Mouse (Mus musculus) MEL (cell line): ENCODE results near the gene Ppif. TPM values are rescaled to one million over a fixed set of nuclear protein-coding genes. Genes with fewer than 3 reads are reported as not detected.

ENCODE experiments used
- DNase-seq: peaks from one replicate; pipeline ENCODE4 v3.0.0; 2011; ENCODE audit warnings: low read depth, low spot score
- H3K27ac ChIP-seq: 2 replicates; pipeline ENCODE4 v1.5.1; 2012; ENCODE audit warnings: low read depth, mild to moderate bottlenecking, control low read depth, low read length, moderate library complexity; ENCODE audit not compliant: control insufficient read depth
- H3K27me3 ChIP-seq, 2 experiments: fragments of 150-350 bp in 1 of 2; sonication (generic) in 1 of 2; 2 replicates each; pipeline ENCODE4 v1.6.1; 2012; ENCODE audit warnings: low read length in 2 of 2, mild to moderate bottlenecking in 2 of 2, improper control_type of control experiment in 1 of 2, moderate library complexity in 1 of 2; ENCODE audit not compliant: insufficient read depth in 2 of 2, control insufficient read depth in 1 of 2
- H3K36me3 ChIP-seq, 2 experiments: 2 replicates each; pipeline ENCODE4 v1.6.1; 2012 to 2014; ENCODE audit warnings: low read length in 2 of 2, improper control_type of control experiment in 1 of 2, inconsistent platforms in 1 of 2, mild to moderate bottlenecking in 1 of 2; ENCODE audit not compliant: insufficient read depth in 2 of 2, control insufficient read depth in 1 of 2
- H3K4me1 ChIP-seq, 2 experiments: fragments of 150-350 bp in 1 of 2; sonication (generic) in 1 of 2; 2 replicates each; pipeline ENCODE4 v1.6.1; 2012; ENCODE audit warnings: low read length in 2 of 2, improper control_type of control experiment in 1 of 2, mild to moderate bottlenecking in 1 of 2; ENCODE audit not compliant: insufficient read depth in 2 of 2, control insufficient read depth in 1 of 2
- H3K4me3 ChIP-seq, 2 experiments: fragments of 150-350 bp in 1 of 2; sonication (generic) in 1 of 2; 2 replicates each; pipeline ENCODE4 v1.5.1; 2012; ENCODE audit warnings: low read depth in 2 of 2, low read length in 2 of 2, mild to moderate bottlenecking in 2 of 2, moderate library complexity in 2 of 2, control low read depth in 1 of 2, improper control_type of control experiment in 1 of 2; ENCODE audit not compliant: control insufficient read depth in 1 of 2, insufficient read depth in 1 of 2
- H3K79me2 ChIP-seq: 2 replicates; pipeline ENCODE4 v1.6.1; 2012; ENCODE audit warnings: mild to moderate bottlenecking, low read length, moderate library complexity; ENCODE audit not compliant: control insufficient read depth, poor library complexity, insufficient read depth
- H3K9ac ChIP-seq: 2 replicates; pipeline ENCODE4 v1.6.1; 2012; ENCODE audit warnings: low read depth, mild to moderate bottlenecking, control low read depth, low read length, moderate library complexity; ENCODE audit not compliant: control insufficient read depth, poor library complexity, severe bottlenecking
- H3K9me3 ChIP-seq: fragments of 150-350 bp; sonication (generic); replicated peaks from 2 replicates; pipeline ENCODE4 v1.6.1; 2012; ENCODE audit warnings: mild to moderate bottlenecking, low read length, improper control_type of control experiment, moderate library complexity; ENCODE audit not compliant: insufficient read depth
- CHD1 ChIP-seq: IDR thresholded peaks from 2 replicates; pipeline ENCODE4 v1.6.1; 2012; ENCODE audit warnings: low read depth, mild to moderate bottlenecking, inconsistent platforms, low read length, improper control_type of control experiment
- CTCF ChIP-seq, 3 experiments: IDR thresholded peaks in 2 of 3; conservative IDR thresholded peaks in 1 of 3; 2 replicates each; pipeline ENCODE4 v1.5.1; 2011 to 2012; ENCODE audit warnings: low read length in 3 of 3, low read depth in 2 of 3, mild to moderate bottlenecking in 2 of 3, improper control_type of control experiment in 1 of 3, inconsistent platforms in 1 of 3, mixed read lengths in 1 of 3, moderate library complexity in 1 of 3; ENCODE audit not compliant: control insufficient read depth in 1 of 3, insufficient read depth in 1 of 3, poor library complexity in 1 of 3, severe bottlenecking in 1 of 3
- E2F4 ChIP-seq: IDR thresholded peaks from 2 replicates; pipeline ENCODE4 v1.6.1; 2011; ENCODE audit warnings: low read depth, low read length, improper control_type of control experiment, borderline replicate concordance
- ELF1 ChIP-seq: IDR thresholded peaks from 2 replicates; pipeline ENCODE4 v1.6.1; 2014; ENCODE audit warnings: low read depth, mild to moderate bottlenecking, inconsistent platforms, low read length, improper control_type of control experiment, moderate library complexity
- GABPA ChIP-seq: IDR thresholded peaks from 2 replicates; pipeline ENCODE4 v1.6.1; 2012; ENCODE audit warnings: low read depth, mild to moderate bottlenecking, inconsistent platforms, low read length, improper control_type of control experiment, moderate library complexity
- KAT2A ChIP-seq: conservative IDR thresholded peaks from 2 replicates; pipeline ENCODE4 v1.6.1; 2012; ENCODE audit warnings: low read depth, low read length, improper control_type of control experiment, inconsistent platforms
- MAX ChIP-seq: IDR thresholded peaks from 2 replicates; pipeline ENCODE4 v1.6.1; 2011; ENCODE audit warnings: low read length, improper control_type of control experiment
- MAZ ChIP-seq: IDR thresholded peaks from 2 replicates; pipeline ENCODE4 v1.6.1; 2012; ENCODE audit warnings: low read depth, mild to moderate bottlenecking, inconsistent platforms, low read length, improper control_type of control experiment
- MEF2A ChIP-seq: IDR thresholded peaks from 2 replicates; pipeline ENCODE4 v1.6.1; 2014; ENCODE audit warnings: low read depth, mild to moderate bottlenecking, inconsistent platforms, low read length, improper control_type of control experiment; ENCODE audit not compliant: poor library complexity, insufficient replicate concordance, severe bottlenecking; ENCODE audit errors: extremely low read depth
- MXI1 ChIP-seq: IDR thresholded peaks from 2 replicates; pipeline ENCODE4 v1.6.1; 2011; ENCODE audit warnings: mild to moderate bottlenecking, low read depth, low read length, improper control_type of control experiment
- MYC ChIP-seq: IDR thresholded peaks from 2 replicates; pipeline ENCODE4 v1.6.1; 2011; ENCODE audit warnings: low read depth, mild to moderate bottlenecking, low read length, improper control_type of control experiment, moderate library complexity
- NRF1 ChIP-seq: IDR thresholded peaks from 2 replicates; pipeline ENCODE4 v1.6.1; 2014; ENCODE audit warnings: low read depth, mild to moderate bottlenecking, inconsistent platforms, low read length, improper control_type of control experiment, moderate library complexity; ENCODE audit not compliant: poor library complexity, insufficient read depth, severe bottlenecking
- POLR2AphosphoS5 ChIP-seq: IDR thresholded peaks from 2 replicates; pipeline ENCODE4 v1.6.1; 2012; ENCODE audit warnings: low read depth, borderline replicate concordance, mild to moderate bottlenecking, inconsistent platforms, low read length, moderate library complexity, mixed read lengths
- UBTF ChIP-seq: IDR thresholded peaks from 2 replicates; pipeline ENCODE4 v1.6.1; 2012; ENCODE audit warnings: low read depth, mild to moderate bottlenecking, inconsistent platforms, low read length, improper control_type of control experiment, moderate library complexity, borderline replicate concordance; ENCODE audit not compliant: insufficient read depth
- USF2 ChIP-seq, 2 experiments: IDR thresholded peaks; 2 replicates each; pipeline ENCODE4 v1.6.1; 2011 to 2012; ENCODE audit warnings: improper control_type of control experiment in 2 of 2, low read length in 2 of 2, borderline replicate concordance in 1 of 2, inconsistent platforms in 1 of 2, low read depth in 1 of 2, mild to moderate bottlenecking in 1 of 2; ENCODE audit not compliant: insufficient read depth in 1 of 2
- ZC3H11A ChIP-seq: IDR thresholded peaks from 2 replicates; pipeline ENCODE4 v1.6.1; 2012; ENCODE audit warnings: low read depth, mild to moderate bottlenecking, inconsistent platforms, low read length, improper control_type of control experiment
- ZKSCAN1 ChIP-seq: IDR thresholded peaks from 2 replicates; pipeline ENCODE4 v1.6.1; 2012; ENCODE audit warnings: low read depth, mild to moderate bottlenecking, inconsistent platforms, low read length, improper control_type of control experiment, moderate library complexity
- ZNF384 ChIP-seq: IDR thresholded peaks from 2 replicates; pipeline ENCODE4 v1.6.1; 2012; ENCODE audit warnings: low read depth, mild to moderate bottlenecking, inconsistent platforms, low read length, improper control_type of control experiment
- polyA plus RNA-seq, 2 experiments: library from polyadenylated mRNA; stranded (reverse) in 1 of 2; unstranded in 1 of 2; fragments of >175 nt in 1 of 2; fragments of >200 nt in 1 of 2; gene quantifications; 2 replicates each; pipeline versions ENCODE4 v1.2.1 to v1.2.4; 2012; ENCODE audit warnings: low replicate concordance in 2 of 2, low read depth in 1 of 2; ENCODE audit not compliant: insufficient read length in 2 of 2, insufficient read depth in 1 of 2, missing spikeins in 1 of 2
- total RNA-seq: library from RNA; depleted of rRNA; stranded (reverse); fragments of 300-350 nt; gene quantifications from 2 replicates; pipeline ENCODE4 v1.2.3, GENCODE M21; 2012

Gene Ppif
- total and polyA plus RNA-seq, 3 experiments, result 71.0 to 128 (median 127) TPM

DNA sequence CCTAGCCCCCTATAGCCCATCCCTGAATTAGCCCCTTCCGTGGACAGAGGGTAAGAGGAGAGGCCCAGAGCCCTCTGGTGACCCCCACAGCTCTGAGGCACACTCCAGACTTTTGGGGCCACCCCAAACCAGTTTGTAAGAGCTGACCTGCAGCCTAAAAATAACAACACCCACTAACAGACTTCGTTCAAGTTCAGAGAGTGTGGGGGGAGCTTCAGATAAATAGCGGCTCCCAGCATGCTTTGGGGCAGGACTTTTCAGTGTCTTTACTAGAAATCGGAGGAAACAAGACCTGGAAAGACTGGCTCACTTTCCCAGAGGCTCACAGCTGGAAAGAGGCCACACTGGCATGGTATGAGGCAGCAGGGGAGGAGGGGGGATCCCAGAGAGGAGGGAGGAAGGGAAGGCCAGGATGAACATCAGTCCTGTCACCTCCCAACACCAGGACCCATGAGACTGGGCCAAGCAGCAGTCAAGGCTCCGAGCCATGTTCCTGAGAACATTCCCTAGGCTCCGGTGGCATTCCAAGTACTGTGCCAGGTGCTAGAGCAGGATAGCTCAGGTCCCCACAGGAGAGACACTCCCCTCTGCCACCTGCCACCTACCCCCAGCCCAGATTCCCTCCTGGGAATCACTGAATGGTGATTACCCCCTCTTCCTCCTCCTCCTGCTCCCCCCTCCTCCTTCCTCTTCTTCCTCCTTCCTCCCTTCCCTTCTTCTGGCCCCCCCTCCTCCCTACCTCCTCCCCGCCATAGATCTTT lies 54.2 kb downstream of the Ppif start:
- no peak overlapping the region for H3K27ac ChIP-seq
- no peaks in the 10 kb centered on the region for H3K27me3 ChIP-seq
- no peaks in the 10 kb centered on the region for H3K4me1 ChIP-seq
- H3K9ac ChIP-seq, result no peak overlapping the region
- no peaks in the 10 kb centered on the region for H3K79me2 ChIP-seq
- no peaks in the 10 kb centered on the region for H3K36me3 ChIP-seq
- no peaks in the 10 kb centered on the region for H3K9me3 ChIP-seq
- H3K4me3 ChIP-seq, result no peak overlapping the region
- TF ChIP-seq MAZ (no peak), MYC (no peak), USF2 (IDR thresholded peaks at IDR 0.05; ENCODE audit: borderline replicate concordance in 1 of 2, insufficient read depth in 1 of 2, low read depth in 1 of 2, low read length in 2 of 2) (no peak), MXI1 (no peak), ZC3H11A (no peak), ZNF384 (no peak), GABPA (no peak), E2F4 (no peak), ELF1 (no peak), UBTF (no peak), CHD1 (no peak), MAX (no peak)
- no peak for DNase-seq

DNA sequence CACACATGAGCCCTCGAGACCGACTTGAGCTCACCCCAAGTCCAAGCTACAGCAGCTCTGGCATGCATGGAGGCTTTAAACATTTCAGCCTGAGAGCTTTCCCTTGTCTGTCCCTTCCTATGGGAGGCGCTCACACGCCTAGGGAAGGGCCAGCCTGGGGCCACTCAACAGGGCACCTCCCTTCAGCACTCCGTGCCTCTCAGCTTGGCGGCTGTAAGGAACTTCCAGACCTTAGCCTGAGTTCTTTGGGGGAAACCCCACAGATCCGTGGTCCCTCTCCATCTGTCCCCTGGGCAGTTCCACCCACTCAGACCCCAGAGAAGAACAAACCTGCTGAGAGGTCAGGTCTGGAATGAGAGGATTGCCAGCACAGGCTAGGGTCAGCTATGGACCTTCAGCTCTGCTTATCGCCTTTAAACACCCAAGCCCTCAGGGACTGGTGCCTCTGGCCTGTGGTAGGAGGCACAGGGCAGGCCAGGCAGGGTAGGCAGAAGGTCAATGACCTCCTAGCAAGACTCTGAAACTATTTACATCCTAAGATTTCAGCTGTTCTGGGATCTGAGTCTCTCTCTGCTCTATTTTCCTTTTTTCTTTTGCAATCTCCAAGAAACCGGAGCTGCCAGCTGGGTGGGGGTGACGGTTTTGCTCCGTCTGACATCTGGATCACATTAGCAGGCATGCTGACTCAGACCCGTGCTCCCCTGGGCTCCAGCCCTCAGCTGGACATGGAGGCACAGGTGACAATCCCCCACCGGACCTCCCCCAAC lies 55.4 kb downstream of the Ppif start:
- DNase-seq, result no peak
- Histone ChIP-seq H3K27me3 (no peaks in the 10 kb centered on the region), H3K9me3 (no peaks in the 10 kb centered on the region), H3K36me3 (no peaks in the 10 kb centered on the region), H3K79me2 (no peaks in the 10 kb centered on the region), H3K27ac (no peak overlapping the region), H3K4me3 (no peak overlapping the region), H3K4me1 (no peaks in the 10 kb centered on the region), H3K9ac (no peak overlapping the region)
- TF ChIP-seq MEF2A, result no peak
- TF ChIP-seq NRF1, result no peak
- no peak for TF ChIP-seq MAZ
- no peak for TF ChIP-seq KAT2A
- no peak for TF ChIP-seq POLR2AphosphoS5
- no peak for TF ChIP-seq ZKSCAN1
- TF ChIP-seq MXI1, result no peak
- TF ChIP-seq CTCF (IDR thresholded peaks at IDR 0.05 in 2 of 3, conservative IDR thresholded peaks at IDR 0.05 in 1 of 3; ENCODE audit: control insufficient read depth in 1 of 3, insufficient read depth in 1 of 3, low read depth in 2 of 3, low read length in 3 of 3, poor library complexity in 1 of 3, severe bottlenecking in 1 of 3), result no peak
- TF ChIP-seq ELF1, result no peak
